Mouse (Mus musculus) cerebellum, postnatal 36 days (tissue): ENCODE results near the gene Spag6.

Source experiments
- DNase-seq, 2 experiments: peaks; one replicate each; pipeline ENCODE4 v3.0.0; 2021 to 2022; ENCODE audit warnings: mixed read lengths in 2 of 2

Gene Spag6

GRCm38 (mm10) chr2:18688708-18689063, 5.1 kb upstream of the Spag6 start:
- DNase-seq, result peak in 1 of 2 experiments; percentile 29

GRCm38 (mm10) chr2:18689064-18689921, 4.5 kb upstream of the Spag6 start:
- DNase-seq, result peak; percentile 25 to 42

GRCm38 (mm10) chr2:18690055-18690691, 3.7 kb upstream of the Spag6 start:
- DNase-seq, result peak; percentile 16 to 31

GRCm38 (mm10) chr2:18690756-18691155, 3.1 kb upstream of the Spag6 start:
- no peak for DNase-seq

- DNase-seq, result no peak
Measured at GRCm38 (mm10) chr2:18692031-18692430, 1.8 kb upstream of the Spag6 start.

- no peak for DNase-seq
Measured at GRCm38 (mm10) chr2:18692548-18692947, 1.3 kb upstream of the Spag6 start.

GRCm38 (mm10) chr2:18693491-18693870, 351 bp upstream of the Spag6 start:
- DNase-seq, result no peak

- no peak for DNase-seq
Measured at GRCm38 (mm10) chr2:18694611-18694950, 749 bp downstream of the Spag6 start.

GRCm38 (mm10) chr2:18695163-18695562, 1.3 kb downstream of the Spag6 start:
- no peak for DNase-seq

GRCm38 (mm10) chr2:18695629-18696150, 1.9 kb downstream of the Spag6 start:
- no peak for DNase-seq

GRCm38 (mm10) chr2:18697591-18698244, 3.9 kb downstream of the Spag6 start:
- DNase-seq, result no peak

- peak; percentile 14 to 17 for DNase-seq
Measured at GRCm38 (mm10) chr2:18698663-18699385, 5.0 kb downstream of the Spag6 start.

GRCm38 (mm10) chr2:18699401-18699990, 5.7 kb downstream of the Spag6 start:
- no peak for DNase-seq

GRCm38 (mm10) chr2:18710356-18710755, 16.5 kb downstream of the Spag6 start:
- no peak for DNase-seq

- DNase-seq, result no peak
Measured at GRCm38 (mm10) chr2:18713071-18713470, 19.2 kb downstream of the Spag6 start.

GRCm38 (mm10) chr2:18714337-18714736, 20.5 kb downstream of the Spag6 start:
- DNase-seq, result no peak

- DNase-seq, result no peak
Measured at GRCm38 (mm10) chr2:18718521-18718920, 24.7 kb downstream of the Spag6 start.

- DNase-seq, result no peak
Measured at GRCm38 (mm10) chr2:18722208-18722830, 28.5 kb downstream of the Spag6 start.

- DNase-seq, result no peak
Measured at GRCm38 (mm10) chr2:18724462-18724861, 30.6 kb downstream of the Spag6 start.

- no peak for DNase-seq
Measured at GRCm38 (mm10) chr2:18725880-18726279, 32.0 kb downstream of the Spag6 start.

- DNase-seq, result no peak
Measured at GRCm38 (mm10) chr2:18731718-18732117, 37.9 kb downstream of the Spag6 start.
